Mouse (Mus musculus): Measurements from ENCODE around the gene Klhdc2. TPM values are rescaled to one million over a fixed set of nuclear protein-coding genes. Genes with fewer than 3 reads are reported as not detected.

Klhdc2 gene
- polyA plus RNA-seq, 1 experiment from 2014 or later = 174 TPM

GRCm38 (mm10) chr12:69318431-69318830, 21.9 kb downstream of the Klhdc2 start:
- no peak overlapping the region for H3K9ac ChIP-seq (ENCODE audit: low read depth, low read length)
- no peak overlapping the region for H3K27ac ChIP-seq (ENCODE audit: low read depth, low read length)
- ATAC-seq (ENCODE audit: low FRiP score, low TSS enrichment) = no peak
- no peak overlapping the region for H3K4me2 ChIP-seq (replicated peaks; ENCODE audit: low read depth, low read length)
- no peak overlapping the region for H3K4me3 ChIP-seq (ENCODE audit: low read length)
- H3K27me3 ChIP-seq (ENCODE audit: control insufficient read depth, insufficient read depth, low read length) = no peaks in the 10 kb centered on the region
- peaks cover 79% of the 10 kb centered on the region for H3K36me3 ChIP-seq (ENCODE audit: control insufficient read depth, insufficient read depth, low read length)
- H3K4me1 ChIP-seq (ENCODE audit: control insufficient read depth, insufficient read depth, low read length) = no peaks in the 10 kb centered on the region
- no peaks in the 10 kb centered on the region for H3K9me3 ChIP-seq (ENCODE audit: control insufficient read depth, low read length)

DNA sequence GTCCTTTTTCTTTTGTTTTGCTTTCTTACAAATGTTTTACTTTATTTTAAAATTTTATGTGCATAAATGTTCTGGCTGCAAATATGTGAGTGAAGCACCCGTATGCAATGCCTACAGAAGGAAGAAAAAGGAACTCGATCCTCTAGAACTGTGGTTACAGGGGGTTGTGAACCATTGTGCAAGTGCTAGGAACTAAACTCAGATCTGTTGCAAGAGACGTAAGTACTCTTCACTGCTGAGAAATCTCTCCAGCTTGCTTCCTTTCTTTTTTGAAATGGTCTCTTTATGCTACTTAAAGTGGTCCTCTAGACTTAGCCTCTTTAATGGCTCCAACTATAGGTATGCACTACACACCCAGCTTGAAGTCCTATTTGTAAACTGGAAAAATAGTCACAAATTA, 34.7 kb downstream of the Klhdc2 start:
- Histone ChIP-seq H3K4me1 (ENCODE audit: control insufficient read depth, insufficient read depth, low read length) (no peaks in the 10 kb centered on the region), H3K9me3 (ENCODE audit: control insufficient read depth, low read length) (no peaks in the 10 kb centered on the region), H3K9ac (ENCODE audit: low read depth, low read length) (no peak overlapping the region), H3K4me3 (ENCODE audit: low read length) (no peak overlapping the region), H3K27ac (ENCODE audit: low read depth, low read length) (no peak overlapping the region), H3K4me2 (replicated peaks; ENCODE audit: low read depth, low read length) (no peak overlapping the region), H3K27me3 (ENCODE audit: control insufficient read depth, insufficient read depth, low read length) (no peaks in the 10 kb centered on the region), H3K36me3 (ENCODE audit: control insufficient read depth, insufficient read depth, low read length) (peaks cover 61% of the 10 kb centered on the region)
- WGBS = 86% methylated on average over 3 of the region's 3 CpGs
- ATAC-seq (ENCODE audit: low FRiP score, low TSS enrichment) = no peak

GRCm38 (mm10) chr12:69332147-69332546, 35.7 kb downstream of the Klhdc2 start:
- ATAC-seq (ENCODE audit: low FRiP score, low TSS enrichment) = no peak

GRCm38 (mm10) chr12:69333547-69333946, 37.1 kb downstream of the Klhdc2 start:
- H3K9ac ChIP-seq (ENCODE audit: low read depth, low read length) = no peak overlapping the region
- no peak for ATAC-seq (ENCODE audit: low FRiP score, low TSS enrichment)
- no peaks in the 10 kb centered on the region for H3K9me3 ChIP-seq (ENCODE audit: control insufficient read depth, low read length)
- no peaks in the 10 kb centered on the region for H3K4me1 ChIP-seq (ENCODE audit: control insufficient read depth, insufficient read depth, low read length)
- H3K4me2 ChIP-seq (replicated peaks; ENCODE audit: low read depth, low read length) = no peak overlapping the region
- H3K27ac ChIP-seq (ENCODE audit: low read depth, low read length) = no peak overlapping the region
- H3K4me3 ChIP-seq (ENCODE audit: low read length) = no peak overlapping the region
- H3K27me3 ChIP-seq (ENCODE audit: control insufficient read depth, insufficient read depth, low read length) = no peaks in the 10 kb centered on the region
- peaks cover 63% of the 10 kb centered on the region for H3K36me3 ChIP-seq (ENCODE audit: control insufficient read depth, insufficient read depth, low read length)
- WGBS = 82% methylated on average over 2 of the region's 2 CpGs

More at GRCm38 (mm10) chr12:69332147-69332546, 35.7 kb downstream of the Klhdc2 start:
- H3K4me3 ChIP-seq (ENCODE audit: low read length) = no peak overlapping the region
- H3K27me3 ChIP-seq (ENCODE audit: control insufficient read depth, insufficient read depth, low read length) = no peaks in the 10 kb centered on the region
- no peaks in the 10 kb centered on the region for H3K4me1 ChIP-seq (ENCODE audit: control insufficient read depth, insufficient read depth, low read length)
- H3K27ac ChIP-seq (ENCODE audit: low read depth, low read length) = no peak overlapping the region
- WGBS = 95% methylated on average over 1 of the region's 1 CpGs
- H3K9me3 ChIP-seq (ENCODE audit: control insufficient read depth, low read length) = no peaks in the 10 kb centered on the region
- no peak overlapping the region for H3K9ac ChIP-seq (ENCODE audit: low read depth, low read length)
- H3K4me2 ChIP-seq (replicated peaks; ENCODE audit: low read depth, low read length) = no peak overlapping the region
- H3K36me3 ChIP-seq (ENCODE audit: control insufficient read depth, insufficient read depth, low read length) = peaks cover 61% of the 10 kb centered on the region

DNA sequence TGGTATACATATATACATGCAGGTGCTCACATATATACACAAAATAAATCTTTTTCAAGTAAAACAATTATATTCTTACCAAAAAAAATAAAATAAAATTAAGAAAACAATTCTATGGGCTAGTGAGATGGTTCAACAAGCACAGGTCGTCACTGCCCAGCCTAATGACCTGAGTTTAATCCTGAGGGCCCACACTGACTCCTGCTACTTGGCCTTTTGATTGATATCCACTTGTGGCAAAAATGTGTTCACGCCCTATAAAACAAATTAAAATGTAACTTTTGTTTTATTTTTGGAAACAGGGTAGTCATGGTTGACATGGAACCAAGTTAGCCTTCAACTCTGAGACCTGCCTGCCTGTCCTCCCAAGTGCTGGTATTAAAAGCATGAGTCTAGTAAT, 53.4 kb downstream of the Klhdc2 start:
- Histone ChIP-seq H3K27me3 (ENCODE audit: control insufficient read depth, insufficient read depth, low read length) (no peaks in the 10 kb centered on the region), H3K9ac (ENCODE audit: low read depth, low read length) (no peak overlapping the region), H3K4me2 (replicated peaks; ENCODE audit: low read depth, low read length) (no peak overlapping the region), H3K9me3 (ENCODE audit: control insufficient read depth, low read length) (no peaks in the 10 kb centered on the region), H3K36me3 (ENCODE audit: control insufficient read depth, insufficient read depth, low read length) (peaks cover 76% of the 10 kb centered on the region), H3K27ac (ENCODE audit: low read depth, low read length) (no peak overlapping the region), H3K4me1 (ENCODE audit: control insufficient read depth, insufficient read depth, low read length) (no peaks in the 10 kb centered on the region), H3K4me3 (ENCODE audit: low read length) (no peak overlapping the region)
- no peak for ATAC-seq (ENCODE audit: low FRiP score, low TSS enrichment)
- 72% methylated on average over 2 of the region's 2 CpGs for WGBS

GRCm38 (mm10) chr12:69351685-69352084, 55.2 kb downstream of the Klhdc2 start:
- Histone ChIP-seq H3K4me1 (ENCODE audit: control insufficient read depth, insufficient read depth, low read length) (no peaks in the 10 kb centered on the region), H3K36me3 (ENCODE audit: control insufficient read depth, insufficient read depth, low read length) (peaks cover 67% of the 10 kb centered on the region), H3K9ac (ENCODE audit: low read depth, low read length) (no peak overlapping the region), H3K9me3 (ENCODE audit: control insufficient read depth, low read length) (no peaks in the 10 kb centered on the region), H3K4me3 (ENCODE audit: low read length) (no peak overlapping the region), H3K4me2 (replicated peaks; ENCODE audit: low read depth, low read length) (no peak overlapping the region), H3K27me3 (ENCODE audit: control insufficient read depth, insufficient read depth, low read length) (no peaks in the 10 kb centered on the region), H3K27ac (ENCODE audit: low read depth, low read length) (no peak overlapping the region)
- no peak for ATAC-seq (ENCODE audit: low FRiP score, low TSS enrichment)
- 90% methylated on average over 1 of the region's 1 CpGs for WGBS

GRCm38 (mm10) chr12:69356546-69357299, 60.2 kb downstream of the Klhdc2 start, which contains the start of gene Nemf:
Nemf (minus strand) TSS chr12:69357165.
- Histone ChIP-seq H3K36me3 (ENCODE audit: control insufficient read depth, insufficient read depth, low read length) (peaks cover 29% of the 10 kb centered on the region), H3K27me3 (ENCODE audit: control insufficient read depth, insufficient read depth, low read length) (no peaks in the 10 kb centered on the region), H3K4me2 (replicated peaks; ENCODE audit: low read depth, low read length) (peak within 1 kb of the TSS; percentile 60), H3K4me3 (ENCODE audit: low read length) (peak within 1 kb of the TSS; percentile 89), H3K9ac (ENCODE audit: low read depth, low read length) (peak within 1 kb of the TSS; percentile 95), H3K4me1 (ENCODE audit: control insufficient read depth, insufficient read depth, low read length) (0 out of 2 replicates have a peak, but pooled peaks cover under 1% of the 10 kb centered on the region), H3K27ac (ENCODE audit: low read depth, low read length) (peak within 1 kb of the TSS; percentile 57), H3K9me3 (ENCODE audit: control insufficient read depth, low read length) (no peaks in the 10 kb centered on the region)
- peak; percentile 73 for ATAC-seq (ENCODE audit: low FRiP score, low TSS enrichment)
- WGBS = under 1% methylated on average over 44 of the region's 50 CpGs

DNA sequence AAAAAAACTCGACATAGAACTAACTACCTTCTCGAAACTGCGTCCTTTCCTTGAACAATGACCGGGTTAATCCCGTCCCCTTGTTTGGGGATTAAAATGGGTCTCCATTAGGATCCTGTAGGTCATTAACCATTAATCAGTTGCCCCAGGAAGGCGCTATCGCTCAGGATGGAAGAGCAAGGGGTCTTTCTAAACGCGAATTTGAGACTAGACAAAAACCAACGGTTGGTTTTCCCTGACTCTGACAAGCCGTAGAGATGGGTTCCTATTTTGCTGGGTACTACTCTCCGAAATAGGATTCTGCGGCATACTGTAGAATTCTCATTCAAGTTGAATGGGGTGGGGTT, 60.8 kb downstream of the Klhdc2 start:
- Histone ChIP-seq H3K4me1 (ENCODE audit: control insufficient read depth, insufficient read depth, low read length) (peaks cover 6% of the 10 kb centered on the region; the same call in 1 of the 2 replicates), H3K27me3 (ENCODE audit: control insufficient read depth, insufficient read depth, low read length) (no peaks in the 10 kb centered on the region), H3K9ac (ENCODE audit: low read depth, low read length) (peak overlapping the region; percentile 95; the same call in 1 of the 2 replicates), H3K4me3 (ENCODE audit: low read length) (peak overlapping the region; percentile 89), H3K36me3 (ENCODE audit: control insufficient read depth, insufficient read depth, low read length) (peaks cover 24% of the 10 kb centered on the region), H3K9me3 (ENCODE audit: control insufficient read depth, low read length) (no peaks in the 10 kb centered on the region), H3K27ac (ENCODE audit: low read depth, low read length) (no peak overlapping the region), H3K4me2 (replicated peaks; ENCODE audit: low read depth, low read length) (peak overlapping the region; percentile 60)
- no peak for ATAC-seq (ENCODE audit: low FRiP score, low TSS enrichment)
- 7% methylated on average over 13 of the region's 13 CpGs for WGBS

Data from kidney, embryonic 14.5 days (tissue).